Mouse (Mus musculus) ovary, adult 18-20 months (tissue): Measurements from ENCODE around the gene Mtx3.
A peak's percentile ranks its signal among the peaks of the same experiment; 100 is the strongest.

Experiments
- DNase-seq: peaks from one replicate; pipeline ENCODE4 v3.0.0; 2022; ENCODE audit warnings: low spot score, mixed read lengths

Mtx3 gene

DNA sequence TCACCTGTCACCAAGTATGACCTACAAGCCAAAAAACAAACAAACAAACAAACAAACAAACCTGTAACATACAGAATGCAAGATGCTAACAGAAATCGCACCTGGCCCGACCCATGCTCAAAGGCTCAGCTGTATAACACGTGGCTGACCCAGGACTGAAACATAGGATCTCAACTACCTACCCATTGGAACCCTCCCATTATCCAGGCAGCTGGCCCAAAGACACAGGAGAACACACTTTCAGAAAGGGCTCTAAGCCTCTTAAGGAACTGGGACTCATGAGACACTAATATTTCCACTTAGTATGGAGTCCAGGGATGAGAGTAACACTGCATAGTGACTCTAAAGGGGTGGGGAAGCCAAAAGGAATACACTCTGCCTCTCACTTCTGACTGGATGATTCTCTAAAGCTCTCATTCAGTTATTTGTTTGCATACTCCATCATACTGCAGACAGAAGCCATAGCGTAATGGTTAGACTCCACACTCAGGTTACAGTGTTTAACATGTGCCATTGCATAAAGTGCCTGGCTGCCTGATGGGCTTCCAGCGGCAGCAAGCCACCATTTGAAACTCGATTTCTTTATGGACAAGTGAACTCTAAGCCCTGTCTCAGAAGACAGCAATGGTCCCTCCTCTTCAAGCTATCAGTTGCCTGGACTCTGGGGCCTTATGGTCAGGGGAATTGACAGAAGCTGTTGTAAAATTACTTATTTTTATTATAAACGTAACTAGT lies 38.6 kb downstream of the Mtx3 start:
- no peak for DNase-seq

DNA sequence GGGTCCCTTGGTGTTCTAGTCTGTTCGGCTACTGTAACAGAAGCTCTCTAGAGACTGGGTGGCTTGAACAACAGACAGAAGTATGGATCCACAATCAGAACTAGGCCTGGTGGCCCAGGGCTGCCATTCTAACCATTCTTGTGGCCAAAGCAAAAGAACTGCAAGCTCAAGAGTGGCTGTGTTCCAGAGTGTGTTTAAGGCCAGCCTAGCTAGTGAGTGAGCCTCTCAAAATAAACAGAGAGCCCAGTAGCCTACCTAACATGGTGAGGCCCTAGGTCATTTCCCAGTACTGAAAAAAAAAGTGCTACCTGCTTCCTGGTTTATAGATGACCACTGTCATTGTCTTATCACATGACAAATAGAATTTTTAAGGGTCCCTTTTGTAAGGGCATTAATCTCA lies 39.6 kb downstream of the Mtx3 start:
- DNase-seq: no peak

DNA sequence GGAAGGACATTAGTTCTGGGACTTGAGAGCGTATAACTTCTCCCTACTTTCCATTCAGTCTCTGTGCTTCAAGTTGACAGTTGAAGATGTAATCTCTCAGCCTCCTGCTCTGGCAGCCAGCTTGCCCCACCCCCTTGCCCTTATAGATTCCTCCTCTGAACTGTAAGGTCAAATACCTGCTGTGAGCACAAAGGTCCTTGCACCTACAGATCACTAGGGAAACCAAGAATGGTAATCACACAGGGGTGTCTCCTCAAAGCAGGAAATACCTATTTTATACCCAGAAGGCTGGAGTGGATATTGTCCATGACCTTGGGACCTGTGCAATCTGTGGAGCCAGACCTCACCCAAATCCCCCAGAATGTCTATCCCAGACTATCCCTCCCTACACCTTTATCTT lies 40.4 kb downstream of the Mtx3 start:
- DNase-seq: no peak

DNA sequence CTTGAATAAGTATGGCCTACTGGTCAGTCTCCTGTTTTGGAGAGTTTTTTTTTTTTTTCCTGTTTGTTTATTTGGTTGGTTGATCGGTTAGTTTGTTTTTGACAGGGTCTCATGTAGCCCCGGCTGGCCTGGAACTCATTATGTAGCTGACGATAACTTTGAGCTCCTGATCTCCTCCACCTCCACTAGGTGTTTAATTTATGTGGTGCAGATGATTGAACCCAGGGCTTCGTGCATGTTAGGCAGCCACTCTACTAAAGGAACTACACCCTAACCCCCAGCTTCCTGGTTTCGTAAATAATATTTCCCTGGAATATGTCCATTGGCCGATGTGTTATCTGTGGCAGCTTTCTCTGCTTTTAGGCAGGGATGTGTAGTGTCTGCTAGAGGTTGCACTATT lies 54.5 kb downstream of the Mtx3 start:
- DNase-seq: no peak

DNA sequence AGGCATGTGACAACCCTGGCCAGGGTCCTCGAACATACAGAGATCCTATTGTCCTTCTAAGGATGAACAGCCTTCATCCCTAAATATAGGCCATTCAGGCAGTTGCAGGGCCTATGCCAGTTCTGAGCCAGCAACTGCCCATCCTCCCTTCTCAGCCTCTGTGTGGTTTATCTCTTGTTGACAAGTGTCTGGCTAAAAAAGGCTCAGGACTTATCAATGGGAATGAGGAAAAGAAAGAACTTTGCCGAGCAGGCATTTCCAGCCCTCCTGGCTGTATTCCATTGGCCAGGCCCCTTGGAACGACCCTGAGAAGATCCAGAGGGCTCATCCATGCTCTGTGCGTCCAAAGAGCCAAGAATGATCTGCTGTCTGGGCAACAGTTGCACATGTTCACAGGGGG lies 58.7 kb downstream of the Mtx3 start:
- peak; percentile 43 for DNase-seq

DNA sequence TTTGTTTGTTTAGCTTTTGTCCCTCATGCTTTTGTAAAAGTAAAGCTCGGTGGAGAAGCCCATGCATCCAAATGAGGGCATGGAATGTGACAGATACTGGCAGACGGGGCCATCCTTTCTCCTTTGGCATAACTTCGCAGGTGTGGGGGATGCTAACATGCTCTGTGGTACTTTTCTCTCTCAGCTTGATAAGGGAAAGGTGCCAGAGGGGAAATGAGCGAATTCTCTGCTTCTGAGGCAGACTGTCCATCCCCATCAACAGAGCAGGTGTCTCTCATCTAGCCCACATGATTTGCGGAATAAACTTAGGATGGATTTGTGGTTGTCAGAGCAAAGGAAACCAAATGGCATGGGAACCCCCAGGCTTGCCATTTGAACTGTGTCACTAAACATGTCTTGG lies 61.4 kb downstream of the Mtx3 start:
- DNase-seq: no peak

DNA sequence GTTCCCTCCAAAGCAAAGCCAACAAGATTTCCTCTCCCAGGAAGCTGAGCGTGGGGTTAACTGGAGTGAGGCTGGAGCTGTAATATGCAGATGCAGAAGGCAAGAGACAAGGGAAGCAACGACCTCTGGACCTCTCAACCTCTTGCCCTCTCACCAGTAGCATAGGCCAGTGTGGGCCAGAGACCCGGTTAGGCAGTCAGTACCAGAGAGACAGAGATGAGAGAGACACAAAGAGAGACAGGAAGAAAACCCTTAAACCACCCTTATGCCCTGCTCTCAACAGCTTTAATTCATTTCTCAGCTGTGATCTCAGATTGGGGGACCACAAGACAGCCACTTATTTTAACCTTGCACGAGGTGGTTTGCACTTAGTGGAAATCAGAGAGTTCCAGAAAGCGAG lies 62.8 kb downstream of the Mtx3 start:
- DNase-seq: no peak
